Mouse (Mus musculus) heart, adult 2 months (tissue): ENCODE results near the gene Mctp2.

ENCODE experiments used
- CTCF ChIP-seq: fragments of 200-600 bp; IDR thresholded peaks from 2 replicates; pipeline ENCODE4 v1.8.1; 2022; ENCODE audit warnings: antibody characterized with exemption, mild to moderate bottlenecking, moderate library complexity
- EP300 ChIP-seq: fragments of 200-500 bp; IDR thresholded peaks from 2 replicates; pipeline ENCODE4 v1.6.1; 2011; ENCODE audit warnings: low read depth, low read length, control low read depth; ENCODE audit not compliant: insufficient read depth
- POLR2A ChIP-seq: fragments of 200-500 bp; IDR thresholded peaks from 2 replicates; pipeline ENCODE4 v1.6.1; 2011; ENCODE audit warnings: mild to moderate bottlenecking, low read depth, low read length, control low read depth; ENCODE audit not compliant: insufficient read depth

DNA sequence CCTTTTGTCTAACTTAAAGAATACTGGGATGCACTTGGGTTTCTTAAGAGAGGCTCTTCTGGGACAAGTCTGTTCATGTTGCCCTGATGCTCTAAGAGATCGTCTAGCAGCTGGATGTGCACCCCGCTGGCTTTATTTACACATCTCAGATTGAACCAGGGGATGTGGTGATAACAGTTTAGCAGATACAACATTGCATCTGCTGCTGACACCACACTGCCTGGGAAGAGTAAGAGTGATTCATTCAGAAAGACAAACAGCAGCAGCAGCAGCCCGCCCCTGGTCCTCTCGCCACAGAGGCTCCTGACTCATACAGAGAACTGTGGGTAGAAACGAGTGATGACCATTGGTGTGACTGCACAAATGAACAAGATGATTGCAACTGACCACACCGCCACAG lies 195.8 kb downstream of the Mctp2 start:
- TF ChIP-seq CTCF = no peak
- TF ChIP-seq EP300 = no peak
- no peak for TF ChIP-seq POLR2A
